Mouse (Mus musculus): ENCODE measurements around the gene Ppfia1.

Gene Ppfia1

GRCm38 (mm10) chr7:144563456-144564155 lies 10.1 kb upstream of the Ppfia1 start:
- TF ChIP-seq GATA4 (IDR thresholded peaks at IDR 0.05; ENCODE audit: insufficient replicate concordance, low read length) = no peak

- TF ChIP-seq GATA4 (IDR thresholded peaks at IDR 0.05; ENCODE audit: insufficient replicate concordance, low read length) = no peak
These were observed 8.5 kb upstream of the Ppfia1 start for GRCm38 (mm10) chr7:144562016-144562415.

GRCm38 (mm10) chr7:144560594-144560993 lies 7.1 kb upstream of the Ppfia1 start:
- no peak for TF ChIP-seq GATA4 (IDR thresholded peaks at IDR 0.05; ENCODE audit: insufficient replicate concordance, low read length)

GRCm38 (mm10) chr7:144558552-144558951 lies 5.0 kb upstream of the Ppfia1 start:
- TF ChIP-seq GATA4 (IDR thresholded peaks at IDR 0.05; ENCODE audit: insufficient replicate concordance, low read length) = no peak

GRCm38 (mm10) chr7:144554123-144554472 lies 569 bp upstream of the Ppfia1 start:
- TF ChIP-seq GATA4 (IDR thresholded peaks at IDR 0.05; ENCODE audit: insufficient replicate concordance, low read length) = no peak

- no peak for TF ChIP-seq GATA4 (IDR thresholded peaks at IDR 0.05; ENCODE audit: insufficient replicate concordance, low read length)
These were observed 1.3 kb downstream of the Ppfia1 start for GRCm38 (mm10) chr7:144552274-144552673.

- TF ChIP-seq GATA4 (IDR thresholded peaks at IDR 0.05; ENCODE audit: insufficient replicate concordance, low read length) = no peak
These were observed 2.7 kb downstream of the Ppfia1 start for GRCm38 (mm10) chr7:144550811-144551210.

- TF ChIP-seq GATA4 (IDR thresholded peaks at IDR 0.05; ENCODE audit: insufficient replicate concordance, low read length) = no peak
These were observed 3.5 kb downstream of the Ppfia1 start for GRCm38 (mm10) chr7:144549904-144550566.

- TF ChIP-seq GATA4 (IDR thresholded peaks at IDR 0.05; ENCODE audit: insufficient replicate concordance, low read length) = no peak
These were observed 8.3 kb downstream of the Ppfia1 start for GRCm38 (mm10) chr7:144545231-144545630.

- no peak for TF ChIP-seq GATA4 (IDR thresholded peaks at IDR 0.05; ENCODE audit: insufficient replicate concordance, low read length)
These were observed 12.2 kb downstream of the Ppfia1 start for GRCm38 (mm10) chr7:144541351-144541750.

GRCm38 (mm10) chr7:144539146-144539545 lies 14.4 kb downstream of the Ppfia1 start:
- TF ChIP-seq GATA4 (IDR thresholded peaks at IDR 0.05; ENCODE audit: insufficient replicate concordance, low read length) = no peak

GRCm38 (mm10) chr7:144538030-144538644 lies 15.4 kb downstream of the Ppfia1 start:
- TF ChIP-seq GATA4 (IDR thresholded peaks at IDR 0.05; ENCODE audit: insufficient replicate concordance, low read length) = no peak

GRCm38 (mm10) chr7:144536367-144536766 lies 17.2 kb downstream of the Ppfia1 start:
- no peak for TF ChIP-seq GATA4 (IDR thresholded peaks at IDR 0.05; ENCODE audit: insufficient replicate concordance, low read length)

- no peak for TF ChIP-seq GATA4 (IDR thresholded peaks at IDR 0.05; ENCODE audit: insufficient replicate concordance, low read length)
These were observed 18.8 kb downstream of the Ppfia1 start for GRCm38 (mm10) chr7:144534773-144535172.

- no peak for TF ChIP-seq GATA4 (IDR thresholded peaks at IDR 0.05; ENCODE audit: insufficient replicate concordance, low read length)
These were observed 21.7 kb downstream of the Ppfia1 start for GRCm38 (mm10) chr7:144531585-144532378.

Measured in liver, adult (tissue).